Mouse (Mus musculus) neural tube, embryonic 14.5 days (tissue): ENCODE results near the gene Npr2. TPM values are rescaled to one million over a fixed set of nuclear protein-coding genes. Genes with fewer than 3 reads are reported as not detected.
"Not testable (repeated sequence)": the region's sequence is repeated elsewhere in the genome, so short reads cannot be mapped to it uniquely, and the experiment has no call there.

Experiments used
- ATAC-seq: fragments of 200-750 bp; cut with Nextera tagmentation; 2 replicates; pipeline ENCODE4 v1.8.0; 2017; ENCODE audit warnings: low read depth, mild to moderate bottlenecking, moderate TSS enrichment, moderate library complexity
- H3K27ac ChIP-seq: fragments of 300-500 bp; sonication (generic); 2 replicates; pipeline ENCODE4 v1.5.1; 2014; ENCODE audit warnings: low read depth, mild to moderate bottlenecking, control low read depth, low read length, moderate library complexity, mixed read lengths
- H3K27me3 ChIP-seq: fragments of 300-500 bp; sonication (generic); 2 replicates; pipeline ENCODE4 v1.6.1; 2014; ENCODE audit warnings: low read length; ENCODE audit not compliant: control insufficient read depth, insufficient read depth
- H3K36me3 ChIP-seq: fragments of 300-500 bp; sonication (generic); 2 replicates; pipeline ENCODE4 v1.6.1; 2014; ENCODE audit warnings: low read length, mixed read lengths; ENCODE audit not compliant: control insufficient read depth, insufficient read depth
- H3K4me1 ChIP-seq: fragments of 300-500 bp; sonication (generic); 2 replicates; pipeline ENCODE4 v1.6.1; 2014; ENCODE audit warnings: low read length; ENCODE audit not compliant: control insufficient read depth, insufficient read depth
- H3K4me2 ChIP-seq: fragments of 300-500 bp; sonication (generic); 2 replicates; pipeline ENCODE4 v1.6.1; 2014; ENCODE audit warnings: mild to moderate bottlenecking, low read depth, low read length, control low read depth
- H3K4me3 ChIP-seq: fragments of 300-500 bp; sonication (generic); 2 replicates; pipeline ENCODE4 v1.5.1; 2014; ENCODE audit warnings: low read depth, low read length, control low read depth, mixed read lengths
- H3K9ac ChIP-seq: fragments of 300-500 bp; sonication (generic); replicated peaks from 2 replicates; pipeline ENCODE4 v1.6.1; 2014; ENCODE audit warnings: low read depth, mild to moderate bottlenecking, control low read depth, low read length, mixed read lengths
- H3K9me3 ChIP-seq: fragments of 300-500 bp; sonication (generic); 2 replicates; pipeline ENCODE4 v1.6.1; 2016; ENCODE audit warnings: low read length; ENCODE audit not compliant: control insufficient read depth
- WGBS: fragments of 180-500 bp; shearing (Covaris S2); extraction: QIAGEN DNeasy Blood & Tissue Kit; methylation state at CpG from one replicate; pipeline ENCODE4 v1.1.7; 2014; 5-methylcytosine and 5-hydroxymethylcytosine counted together
- polyA plus RNA-seq: library from polyadenylated mRNA; unstranded; fragments of >200 nt; fragmentation: Nextera tagmentation; extraction: Ambion mirVana; gene quantifications from 2 replicates; pipeline ENCODE4 v1.2.1, GENCODE M21; 2014

Npr2 gene
- polyA plus RNA-seq, 1 experiment from 2014 or later, result 15.9 TPM

DNA sequence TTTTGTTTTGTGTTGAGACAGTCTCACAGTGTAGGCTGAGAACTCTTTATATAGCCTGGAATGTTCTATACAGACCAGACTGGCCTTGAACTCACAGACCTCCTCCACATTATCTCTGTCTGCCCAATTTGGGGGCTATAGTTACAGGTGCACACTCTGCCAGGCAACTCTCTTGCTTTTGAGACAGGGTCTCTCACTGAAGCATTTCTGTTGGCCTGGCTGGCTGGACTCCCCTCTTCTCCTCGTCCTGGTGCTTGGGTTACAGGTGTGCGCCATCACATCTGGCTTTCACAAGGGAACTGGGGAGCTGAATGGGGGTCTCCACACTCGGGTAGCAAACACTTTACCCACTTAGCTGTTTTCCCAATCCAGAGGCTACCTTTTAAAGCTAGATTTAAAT lies 39.8 kb upstream of the Npr2 start:
- no peaks in the 10 kb centered on the region for H3K36me3 ChIP-seq

DNA sequence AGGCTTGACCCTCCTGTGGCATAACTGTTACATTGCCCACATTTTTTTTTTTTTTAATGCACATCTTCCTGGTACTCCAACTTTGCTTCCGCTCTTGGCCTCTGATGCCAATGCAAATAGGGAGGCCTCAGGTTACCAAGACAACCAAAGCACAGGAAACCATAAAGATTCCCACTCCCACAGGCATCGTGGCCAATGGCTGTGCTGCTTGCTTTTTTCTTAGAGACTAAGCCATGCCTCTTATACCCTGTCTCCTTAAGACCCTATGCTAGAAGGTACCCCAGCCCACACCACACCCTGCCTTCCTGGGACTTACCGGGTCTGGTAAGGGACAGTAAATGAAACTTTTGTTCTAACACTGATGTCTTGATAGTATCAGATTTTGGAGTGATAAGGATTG lies 38.3 kb upstream of the Npr2 start:
- Histone ChIP-seq H3K9me3 (no peaks in the 10 kb centered on the region), H3K9ac (no peak overlapping the region)

More for the DNA sequence above, 39.8 kb upstream of the Npr2 start:
- Histone ChIP-seq H3K9ac (no peak overlapping the region), H3K27ac (no peak overlapping the region), H3K9me3 (no peaks in the 10 kb centered on the region), H3K27me3 (no peaks in the 10 kb centered on the region), H3K4me2 (no peak overlapping the region), H3K4me1 (no peaks in the 10 kb centered on the region), H3K4me3 (no peak overlapping the region)
- 82% methylated on average over 3 of the region's 3 CpGs for WGBS
- ATAC-seq, result no peak

DNA sequence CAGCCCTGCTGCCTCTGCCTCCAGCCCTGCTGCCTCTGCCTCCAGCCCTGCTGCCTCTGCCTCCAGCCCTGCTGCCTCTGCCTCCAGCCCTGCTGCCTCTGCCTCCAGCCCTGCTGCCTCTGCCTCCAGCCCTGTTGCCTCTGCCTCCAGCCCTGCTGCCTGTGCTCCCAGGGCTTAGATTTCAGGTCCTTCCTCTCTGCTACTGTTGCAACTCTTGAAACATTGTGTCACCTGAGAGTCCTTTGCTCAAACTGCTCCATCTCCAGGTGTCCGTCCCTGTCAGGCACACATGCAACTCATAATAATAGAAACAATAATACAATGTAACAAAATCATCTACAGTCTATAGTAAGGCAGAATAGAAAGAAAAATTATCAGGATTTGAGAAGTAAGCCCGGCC lies 35.1 kb upstream of the Npr2 start:
- H3K9me3 ChIP-seq, H3K36me3 ChIP-seq, ATAC-seq, H3K27ac ChIP-seq, H3K4me1 ChIP-seq, H3K9ac ChIP-seq, H3K27me3 ChIP-seq, H3K4me2 ChIP-seq, H3K4me3 ChIP-seq: not testable (repeated sequence)
- WGBS, result 89% methylated on average over 2 of the region's 2 CpGs

More for the DNA sequence above, 38.3 kb upstream of the Npr2 start:
- no peaks in the 10 kb centered on the region for H3K27me3 ChIP-seq
- H3K27ac ChIP-seq, result no peak overlapping the region
- no peaks in the 10 kb centered on the region for H3K4me1 ChIP-seq
- no peak for ATAC-seq
- 56% methylated on average over 3 of the region's 3 CpGs for WGBS
- no peak overlapping the region for H3K4me2 ChIP-seq
- no peaks in the 10 kb centered on the region for H3K36me3 ChIP-seq
- no peak overlapping the region for H3K4me3 ChIP-seq

DNA sequence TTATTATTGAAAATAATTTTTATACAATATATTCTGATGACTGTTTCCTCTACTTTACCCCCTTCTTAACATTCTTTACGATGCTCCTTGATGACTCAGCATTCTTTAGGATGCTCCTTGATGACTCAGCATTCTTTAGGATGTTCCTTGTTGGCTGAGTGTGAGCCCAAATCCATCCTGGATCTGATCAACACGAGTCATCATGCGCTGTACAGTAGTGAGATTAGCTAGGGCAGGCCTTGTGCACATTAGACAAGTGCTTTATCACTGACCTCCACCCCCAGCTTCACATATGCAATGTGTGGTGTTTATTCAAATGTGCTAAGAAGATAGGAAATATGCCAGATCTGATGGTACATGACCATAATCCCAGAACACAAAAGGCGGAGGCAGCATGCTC lies 33.5 kb upstream of the Npr2 start:
- no peak overlapping the region for H3K4me3 ChIP-seq
- H3K27ac ChIP-seq, result no peak overlapping the region
- H3K9ac ChIP-seq, result no peak overlapping the region
- H3K36me3 ChIP-seq, result no peaks in the 10 kb centered on the region
- H3K27me3 ChIP-seq, result no peaks in the 10 kb centered on the region
- no peak for ATAC-seq
- no peak overlapping the region for H3K4me2 ChIP-seq
- no peaks in the 10 kb centered on the region for H3K9me3 ChIP-seq
- H3K4me1 ChIP-seq, result no peaks in the 10 kb centered on the region
- 85% methylated on average over 4 of the region's 4 CpGs for WGBS

DNA sequence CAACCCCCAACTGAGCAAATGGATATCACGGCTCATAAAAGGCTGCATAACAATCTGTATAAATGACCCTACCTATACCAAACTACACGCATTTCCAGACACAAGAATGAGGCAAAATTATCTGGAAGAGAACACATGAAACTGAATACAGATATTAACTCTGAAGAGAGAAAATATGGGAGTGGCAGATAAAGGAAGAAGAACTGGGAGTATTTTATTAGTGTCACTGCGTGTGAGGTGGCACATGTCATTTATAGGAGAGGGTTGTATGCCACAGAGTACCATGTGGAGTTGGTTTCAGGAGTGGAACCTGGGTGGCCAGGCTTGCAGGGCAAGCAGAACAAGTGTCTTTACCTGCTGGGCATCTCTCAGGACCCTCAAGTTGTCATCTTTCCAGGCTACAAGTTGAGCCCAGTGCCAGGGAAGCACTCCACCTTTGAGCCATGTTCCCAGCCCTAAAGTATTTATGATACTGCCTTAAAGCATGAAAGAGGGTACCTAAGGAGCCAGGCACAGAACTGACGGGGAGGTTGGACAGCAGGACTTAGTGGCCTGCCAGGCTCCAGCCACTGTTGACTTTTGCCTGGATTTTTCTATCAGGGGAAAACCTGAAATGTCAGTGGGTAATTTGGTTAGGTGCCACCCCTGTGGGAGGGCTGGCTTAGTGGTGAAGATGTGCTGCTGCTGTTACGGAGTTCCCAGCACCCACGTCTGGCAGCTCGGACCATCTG lies 32.9 kb upstream of the Npr2 start:
- WGBS, result 84% methylated on average over 7 of the region's 7 CpGs

DNA sequence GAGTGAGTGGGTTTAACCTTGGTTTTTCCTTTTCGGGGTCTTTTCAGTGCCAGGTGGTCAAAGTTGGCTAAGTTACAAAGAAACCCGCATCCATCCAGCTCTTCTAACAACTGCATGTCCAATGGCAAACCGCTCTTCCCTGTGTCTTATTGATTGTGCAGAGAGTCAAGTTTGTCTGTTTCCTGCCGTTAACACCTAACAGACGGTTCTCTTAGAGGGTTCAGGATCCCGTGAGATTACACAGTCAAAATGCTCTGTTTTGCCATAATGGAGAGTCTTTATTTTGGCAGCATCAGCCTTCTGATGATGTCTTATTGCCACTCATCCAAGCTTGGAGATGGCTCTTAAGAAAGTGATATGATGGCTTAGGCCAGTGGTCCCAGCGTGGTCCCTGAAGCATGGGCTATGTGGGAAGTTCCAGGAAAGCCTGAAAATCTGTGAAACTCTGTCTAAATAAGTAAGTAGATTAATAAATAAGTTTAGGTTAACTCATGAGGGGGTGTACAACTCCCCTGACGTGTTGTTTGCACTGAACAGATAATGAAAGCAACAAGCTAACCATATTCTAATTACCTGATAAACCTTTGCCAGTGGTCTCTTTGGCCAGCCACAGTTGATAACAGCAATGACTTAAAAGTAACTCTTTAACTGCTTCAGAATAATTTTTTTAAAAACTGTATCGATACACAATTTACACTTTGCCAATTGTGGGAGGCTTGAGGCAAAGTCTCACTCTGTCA lies 31.4 kb upstream of the Npr2 start:
- WGBS, result 88% methylated on average over 9 of the region's 9 CpGs
- Histone ChIP-seq H3K4me3 (no peak overlapping the region), H3K4me2 (no peak overlapping the region), H3K9me3 (no peaks in the 10 kb centered on the region), H3K36me3 (no peaks in the 10 kb centered on the region), H3K4me1 (no peaks in the 10 kb centered on the region), H3K27ac (no peak overlapping the region), H3K9ac (no peak overlapping the region), H3K27me3 (no peaks in the 10 kb centered on the region)
- ATAC-seq, result no peak

More for the DNA sequence above, 32.9 kb upstream of the Npr2 start:
- Histone ChIP-seq H3K27me3 (no peaks in the 10 kb centered on the region), H3K36me3 (no peaks in the 10 kb centered on the region), H3K4me1 (no peaks in the 10 kb centered on the region), H3K4me2 (no peak overlapping the region), H3K9ac (no peak overlapping the region), H3K27ac (no peak overlapping the region), H3K4me3 (no peak overlapping the region), H3K9me3 (no peaks in the 10 kb centered on the region)
- no peak for ATAC-seq

DNA sequence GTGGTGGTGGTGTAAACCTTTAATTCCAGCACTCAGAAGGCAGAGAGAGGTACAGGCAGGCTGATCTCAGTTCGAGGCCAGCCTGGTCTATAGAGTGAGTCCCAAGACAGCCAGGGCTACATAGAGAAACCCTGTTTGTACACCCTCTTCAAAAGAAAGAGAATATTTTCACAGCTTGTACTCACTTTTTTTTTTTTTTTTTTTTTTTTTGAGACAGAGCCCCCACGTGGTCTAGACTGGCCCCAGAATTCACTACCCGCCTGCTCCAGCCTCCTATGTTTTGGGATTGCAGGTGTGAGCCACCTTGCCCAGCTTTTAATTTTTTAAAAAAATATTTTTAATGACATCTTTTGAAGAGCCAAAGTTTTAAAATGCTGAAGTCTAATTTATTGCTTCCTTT lies 27.6 kb upstream of the Npr2 start:
- WGBS, result 78% methylated on average over 3 of the region's 3 CpGs
- H3K4me1 ChIP-seq, result no peaks in the 10 kb centered on the region
- no peak overlapping the region for H3K27ac ChIP-seq
- no peak overlapping the region for H3K4me2 ChIP-seq
- no peaks in the 10 kb centered on the region for H3K36me3 ChIP-seq
- no peaks in the 10 kb centered on the region for H3K27me3 ChIP-seq
- H3K9ac ChIP-seq, result no peak overlapping the region
- no peak for ATAC-seq
- H3K4me3 ChIP-seq, result no peak overlapping the region
- no peaks in the 10 kb centered on the region for H3K9me3 ChIP-seq

DNA sequence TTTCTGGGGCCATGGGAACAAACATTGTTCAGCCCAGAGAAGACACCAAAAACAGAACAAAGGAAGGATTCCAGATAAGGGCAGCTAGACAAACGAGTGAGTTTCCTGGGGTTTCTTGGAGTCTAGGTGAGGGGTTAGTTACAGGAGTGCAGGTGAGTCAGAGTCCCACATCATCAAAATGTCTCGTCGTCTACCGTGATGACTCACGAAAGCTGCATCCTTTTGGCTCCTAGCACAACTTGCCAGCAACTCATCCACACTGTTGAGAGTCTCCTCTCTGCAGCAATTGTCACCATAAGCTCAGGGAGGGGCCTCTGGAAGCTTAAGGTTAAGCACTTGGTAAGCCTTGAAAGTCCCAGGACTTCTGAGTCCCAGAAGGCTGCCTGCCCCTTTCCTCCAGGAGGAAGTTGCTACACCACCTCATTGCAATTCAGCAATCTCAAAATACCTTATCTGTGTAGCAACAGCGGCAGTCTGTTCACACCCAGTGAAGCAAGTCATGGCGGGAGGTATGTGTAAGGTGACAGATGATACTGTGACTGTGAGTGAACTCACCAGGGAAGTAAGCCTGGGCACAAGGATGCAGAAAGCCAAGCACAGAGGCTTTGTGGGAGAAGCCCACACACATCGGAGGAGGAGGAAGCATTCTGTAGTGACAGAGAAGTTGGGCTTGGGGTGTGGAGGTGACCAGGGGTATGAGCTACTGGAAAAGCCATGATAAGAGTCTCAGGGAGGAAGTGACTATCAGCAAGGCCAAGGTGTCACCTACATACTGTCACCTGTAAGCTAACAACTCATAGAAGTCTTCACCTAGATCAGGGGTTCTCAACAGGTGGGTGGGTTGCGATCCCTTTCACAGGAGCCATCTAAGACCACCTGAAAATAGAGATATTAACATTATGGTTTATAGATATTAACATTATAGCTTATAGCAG lies 26.7 kb upstream of the Npr2 start:
- WGBS, result 87% methylated on average over 9 of the region's 9 CpGs
- Histone ChIP-seq H3K9ac (no peak overlapping the region), H3K4me1 (no peaks in the 10 kb centered on the region), H3K27ac (no peak overlapping the region), H3K36me3 (no peaks in the 10 kb centered on the region), H3K4me3 (no peak overlapping the region), H3K27me3 (no peaks in the 10 kb centered on the region), H3K4me2 (no peak overlapping the region), H3K9me3 (no peaks in the 10 kb centered on the region)
- no peak for ATAC-seq
